ENCODE assay signal across 8 mouse cellular contexts in the genomic region with DNA sequence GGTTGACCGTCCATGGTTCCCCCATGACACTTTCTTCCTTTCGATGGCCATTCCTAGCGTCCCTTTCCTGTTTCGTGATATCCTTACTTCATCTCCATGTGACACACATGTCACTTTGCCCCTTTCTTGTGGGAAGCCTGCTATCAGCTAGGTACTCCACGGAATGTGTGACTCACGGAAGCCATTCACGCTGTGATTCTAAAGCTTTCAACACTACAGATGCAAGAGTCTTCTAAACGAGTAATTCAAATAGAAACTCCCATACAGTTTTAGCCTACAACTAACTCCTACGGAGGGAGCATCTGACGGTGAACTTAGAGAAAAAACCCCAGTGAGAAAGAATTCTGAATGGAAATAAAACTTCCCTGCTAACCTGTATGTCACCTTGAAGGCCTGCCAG.
DNase-seq lines count a peak whose midpoint lies in the region; ATAC-seq and TF ChIP-seq lines count a peak whose summit lies in the region.
"Had no signal": no experiment of that assay in that cellular context is flagged by ENCODE, and none has a peak within 500 bp of the region (broad histone marks: within the 10 kb centered on the region; RNA-seq: fewer than 3 reads in every experiment).

No protein-coding gene starts in this region.

- no peaks in the 10 kb centered on the region for H3K9me3 ChIP-seq in hindbrain, embryonic 15.5 days
- H3K9me3 ChIP-seq in hindbrain, embryonic 14.5 days (ENCODE audit: control insufficient read depth, low read length) = no peaks in the 10 kb centered on the region
- H3K9me3 ChIP-seq in lung, postnatal 0 days (ENCODE audit: low read length) = no peaks in the 10 kb centered on the region
- no peaks in the 10 kb centered on the region for H3K9me3 ChIP-seq in intestine, embryonic 14.5 days (ENCODE audit: control insufficient read depth, low read length)
- no peaks in the 10 kb centered on the region for H3K9me3 ChIP-seq in stomach, embryonic 16.5 days (replicated peaks; ENCODE audit: control insufficient read depth, low read length)

- TF ChIP-seq EP300 in lung, postnatal 0 days (IDR thresholded peaks at IDR 0.05) = no peak

- H3K4me3 ChIP-seq in hindbrain, embryonic 15.5 days = no peak overlapping the region
- H3K4me3 ChIP-seq in hindbrain, embryonic 14.5 days (replicated peaks; ENCODE audit: low read length) = no peak overlapping the region
- no peak overlapping the region for H3K4me3 ChIP-seq in lung, postnatal 0 days (ENCODE audit: low read depth, low read length)
- no peak overlapping the region for H3K4me3 ChIP-seq in intestine, embryonic 14.5 days (ENCODE audit: low read depth, low read length)
- H3K4me3 ChIP-seq in stomach, embryonic 16.5 days (replicated peaks; ENCODE audit: low read length) = no peak overlapping the region

- no peak overlapping the region for H3K4me2 ChIP-seq in hindbrain, embryonic 15.5 days
- H3K4me2 ChIP-seq in hindbrain, embryonic 14.5 days (replicated peaks) = no peak overlapping the region
- H3K4me2 ChIP-seq in lung, postnatal 0 days (replicated peaks; ENCODE audit: low read depth, low read length) = no peak overlapping the region
- 0 out of 2 replicates have a peak overlapping the region, but pooled peaks have one; percentile 11 for H3K4me2 ChIP-seq in intestine, embryonic 14.5 days (ENCODE audit: low read length)
- 0 out of 2 replicates have a peak overlapping the region, but pooled peaks have one; percentile 7 for H3K4me2 ChIP-seq in stomach, embryonic 16.5 days (ENCODE audit: low read depth, low read length)

- H3K27me3 ChIP-seq in hindbrain, embryonic 15.5 days = no peaks in the 10 kb centered on the region
- no peaks in the 10 kb centered on the region for H3K27me3 ChIP-seq in hindbrain, embryonic 14.5 days (ENCODE audit: control insufficient read depth, insufficient read depth, low read length)
- no peaks in the 10 kb centered on the region for H3K27me3 ChIP-seq in lung, postnatal 0 days (replicated peaks; ENCODE audit: insufficient read depth, low read length)
- no peaks in the 10 kb centered on the region for H3K27me3 ChIP-seq in intestine, embryonic 14.5 days (replicated peaks; ENCODE audit: control insufficient read depth, insufficient read depth, low read length)
- H3K27me3 ChIP-seq in stomach, embryonic 16.5 days (ENCODE audit: control insufficient read depth, insufficient read depth, low read length) = no peaks in the 10 kb centered on the region

- no peaks in the 10 kb centered on the region for H3K36me3 ChIP-seq in hindbrain, embryonic 15.5 days
- no peaks in the 10 kb centered on the region for H3K36me3 ChIP-seq in hindbrain, embryonic 14.5 days (replicated peaks; ENCODE audit: control insufficient read depth, insufficient read depth)
- no peaks in the 10 kb centered on the region for H3K36me3 ChIP-seq in lung, postnatal 0 days (ENCODE audit: insufficient read depth, low read length)
- no peaks in the 10 kb centered on the region for H3K36me3 ChIP-seq in intestine, embryonic 14.5 days (ENCODE audit: control insufficient read depth, insufficient read depth, low read length)
- no peaks in the 10 kb centered on the region for H3K36me3 ChIP-seq in stomach, embryonic 16.5 days (ENCODE audit: control insufficient read depth, insufficient read depth, low read length)

- no peak for ATAC-seq in hindbrain, embryonic 15.5 days (ENCODE audit: low FRiP score, low read depth)
- ATAC-seq in hindbrain, embryonic 14.5 days (ENCODE audit: low FRiP score) = no peak
- ATAC-seq in lung, postnatal 0 days = no peak
- 0 out of 2 replicates have a peak, but pooled peaks have one; percentile 6 for ATAC-seq in intestine, embryonic 14.5 days (replicated peaks; ENCODE audit: low FRiP score, low TSS enrichment, low read depth)
- ATAC-seq in stomach, embryonic 16.5 days (ENCODE audit: insufficient read depth, low FRiP score) = no peak
- no peak for ATAC-seq in megakaryocyte progenitor cell, adult 5-6 weeks (replicated peaks; ENCODE audit: poor library complexity)

- 92% methylated on average over 10 of the region's 10 CpGs for WGBS in hindbrain, embryonic 15.5 days
- 92% methylated on average over 10 of the region's 10 CpGs for whole genome bisulfite sequencing in hindbrain, embryonic 14.5 days
- 84% methylated on average over 10 of the region's 10 CpGs for WGBS in lung, postnatal 0 days
- WGBS in intestine, embryonic 14.5 days = 82% methylated on average over 10 of the region's 10 CpGs
- 80% methylated on average over 10 of the region's 10 CpGs for WGBS in stomach, embryonic 16.5 days

- DNase-seq in hindbrain, embryonic 14.5 days (ENCODE audit: low spot score) = no peak
- no peak for DNase-seq in lung, postnatal 0 days (ENCODE audit: low spot score)
- DNase-seq in lung, postnatal 25 days (ENCODE audit: low spot score) = no peak
- no peak for DNase-seq in intestine, embryonic 14.5 days (ENCODE audit: low spot score)
- DNase-seq: thymus, postnatal 4 days had no signal

- 0 out of 2 replicates have a peak overlapping the region, but pooled peaks have one; percentile 27 for H3K27ac ChIP-seq in hindbrain, embryonic 15.5 days (replicated peaks)
- no peak overlapping the region for H3K27ac ChIP-seq in hindbrain, embryonic 14.5 days
- peak overlapping the region; percentile 64 for H3K27ac ChIP-seq in lung, postnatal 0 days (ENCODE audit: low read length)
- H3K27ac ChIP-seq in intestine, embryonic 14.5 days (ENCODE audit: low read depth) = peak overlapping the region; percentile 93
- H3K27ac ChIP-seq in stomach, embryonic 16.5 days (ENCODE audit: low read length) = peak overlapping the region; percentile 88

- TF ChIP-seq CTCF in lung, postnatal 0 days (IDR thresholded peaks at IDR 0.05) = no peak

- peaks cover 16% of the 10 kb centered on the region for H3K4me1 ChIP-seq in hindbrain, embryonic 15.5 days (replicated peaks)
- H3K4me1 ChIP-seq in hindbrain, embryonic 14.5 days (replicated peaks; ENCODE audit: control insufficient read depth, insufficient read depth, low read length) = peaks cover 12% of the 10 kb centered on the region
- H3K4me1 ChIP-seq in lung, postnatal 0 days (ENCODE audit: insufficient read depth, low read depth, low read length) = 0 out of 2 replicates have a peak, but pooled peaks cover 6% of the 10 kb centered on the region
- peaks cover 16% of the 10 kb centered on the region for H3K4me1 ChIP-seq in intestine, embryonic 14.5 days (replicated peaks; ENCODE audit: control insufficient read depth, insufficient read depth, low read length)
- H3K4me1 ChIP-seq in stomach, embryonic 16.5 days (ENCODE audit: control insufficient read depth, insufficient read depth, low read length) = peaks cover 5% of the 10 kb centered on the region; the same call in 1 of the 2 replicates

- no peak overlapping the region for H3K9ac ChIP-seq in hindbrain, embryonic 15.5 days
- no peak overlapping the region for H3K9ac ChIP-seq in hindbrain, embryonic 14.5 days
- no peak overlapping the region for H3K9ac ChIP-seq in lung, postnatal 0 days (replicated peaks; ENCODE audit: low read depth)
- no peak overlapping the region for H3K9ac ChIP-seq in intestine, embryonic 14.5 days (ENCODE audit: low read length)
- no peak overlapping the region; the same call in 1 of the 2 replicates for H3K9ac ChIP-seq in stomach, embryonic 16.5 days (ENCODE audit: low read length)

Comparison
In these comparisons a context has a peak if more than half of its experiments do, and no peak if none do; other contexts are left out.
1. H3K4me2 ChIP-seq: peak in intestine, embryonic 14.5 days (single experiment) and stomach, embryonic 16.5 days (single experiment); none in hindbrain, embryonic 15.5 days (single experiment), hindbrain, embryonic 14.5 days (single experiment) and lung, postnatal 0 days (single experiment).